Mouse (Mus musculus) induced T-regulatory cell, adult 2 months (primary cell): ENCODE measurements around the gene Runx1.

Experiments
- DNase-seq: peaks from one replicate; pipeline ENCODE4 v3.0.0-alpha.2; 2012; ENCODE audit warnings: low read depth

The Runx1 gene

GRCm38 (mm10) chr16:92555051-92555450 is 270.9 kb downstream of the Runx1 start:
- no peak for DNase-seq

- no peak for DNase-seq
Measured at GRCm38 (mm10) chr16:92552858-92553257, 273.1 kb downstream of the Runx1 start.

- DNase-seq, result no peak
Measured at GRCm38 (mm10) chr16:92552106-92552382, 273.9 kb downstream of the Runx1 start.
